Comparison of ENCODE assay signal across 8 mouse cellular contexts in genomic region chr13:20093307-20094045, GRCm38 (mm10). TPM values are rescaled to one million over a fixed set of nuclear protein-coding genes. Genes with fewer than 3 reads are reported as not detected.
DNase-seq lines count a peak whose midpoint lies in the region; ATAC-seq lines count a peak whose summit lies in the region.

No protein-coding gene starts in this region.

- intact Hi-C loops in heart, postnatal 10 days (cut with DNase I), result loop anchor here (5.0 kb wide), 1 partner anchor 34 kb away; no protein-coding TSS in a partner anchor

- DNase-seq in T-cell, adult 2 months (ENCODE audit: low spot score), result peak; percentile 87
- peak; percentile 48 to 52 for DNase-seq in heart, postnatal 10 days
- DNase-seq in lung, postnatal 14 days, result peak; percentile 63
- DNase-seq in thymus, postnatal 36 days, result peak; percentile 81 to 85
- no peak for DNase-seq in adrenal gland, postnatal 4 days (ENCODE audit: low spot score in 2 of 2)
- DNase-seq in adrenal gland, postnatal 10 days, result no peak

- H3K4me3 ChIP-seq in intestine, embryonic 15.5 days (replicated peaks), result no peak overlapping the region
- H3K4me3 ChIP-seq in intestine, embryonic 16.5 days (ENCODE audit: low read length), result no peak overlapping the region

- no peaks in the 10 kb centered on the region for H3K36me3 ChIP-seq in intestine, embryonic 15.5 days
- H3K36me3 ChIP-seq in intestine, embryonic 16.5 days (ENCODE audit: control insufficient read depth, insufficient read depth, low read length), result no peaks in the 10 kb centered on the region

- no peak overlapping the region for H3K27ac ChIP-seq in intestine, embryonic 15.5 days
- no peak overlapping the region for H3K27ac ChIP-seq in intestine, embryonic 16.5 days (ENCODE audit: low read length)

- 0 out of 2 replicates have a peak, but pooled peaks cover 5% of the 10 kb centered on the region for H3K4me1 ChIP-seq in intestine, embryonic 15.5 days (replicated peaks)
- H3K4me1 ChIP-seq in intestine, embryonic 16.5 days (ENCODE audit: control insufficient read depth, insufficient read depth, low read length), result peaks cover 3% of the 10 kb centered on the region; the same call in 1 of the 2 replicates

- no peak for ATAC-seq in intestine, embryonic 15.5 days
- no peak for ATAC-seq in intestine, embryonic 16.5 days

- H3K9ac ChIP-seq in intestine, embryonic 15.5 days, result no peak overlapping the region
- no peak overlapping the region for H3K9ac ChIP-seq in intestine, embryonic 16.5 days (ENCODE audit: low read depth, low read length)

- H3K9me3 ChIP-seq in intestine, embryonic 15.5 days, result no peaks in the 10 kb centered on the region
- no peaks in the 10 kb centered on the region for H3K9me3 ChIP-seq in intestine, embryonic 16.5 days (ENCODE audit: control insufficient read depth, low read length)

- no peaks in the 10 kb centered on the region for H3K27me3 ChIP-seq in intestine, embryonic 15.5 days (replicated peaks)
- H3K27me3 ChIP-seq in intestine, embryonic 16.5 days (replicated peaks; ENCODE audit: control insufficient read depth, insufficient read depth, low read length), result no peaks in the 10 kb centered on the region

- WGBS in intestine, embryonic 15.5 days, result 64% methylated on average over 19 of the region's 19 CpGs
- WGBS in intestine, embryonic 16.5 days, result 68% methylated on average over 19 of the region's 19 CpGs

- H3K4me2 ChIP-seq in intestine, embryonic 15.5 days (replicated peaks), result 0 out of 2 replicates have a peak overlapping the region, but pooled peaks have one; percentile 2
- H3K4me2 ChIP-seq in intestine, embryonic 16.5 days (ENCODE audit: low read depth, low read length), result no peak overlapping the region

RNA-seq across cellular contexts. Expression of gene Elmo1, which starts 3.1 kb away (rescaled TPM):
- polyA plus RNA-seq in intestine, embryonic 15.5 days (2015; fragmentation: Nextera tagmentation; extraction: Ambion mirVana), result 14.9 and 15.0 TPM in 2 replicates
- polyA plus RNA-seq in intestine, embryonic 16.5 days (2015; fragmentation: Nextera tagmentation; extraction: Ambion mirVana), result 14.4 and 17.5 TPM in 2 replicates
- total RNA-seq in heart, postnatal 10 days (2021), result 10 to 100 TPM; 20.2 to 20.4 TPM
- total RNA-seq in adrenal gland, postnatal 4 days (2021), result 10 to 100 TPM; 26.2 to 28.2 TPM
- total RNA-seq in adrenal gland, postnatal 10 days (2021), result 10 to 100 TPM; 17.9 to 24.9 TPM

Comparison
In these comparisons a context has a peak if more than half of its experiments do, and no peak if none do; other contexts are left out.
1. DNase-seq: peak in T-cell, adult 2 months (single experiment), heart, postnatal 10 days (2 of 2), lung, postnatal 14 days (single experiment) and thymus, postnatal 36 days (2 of 2); none in adrenal gland, postnatal 4 days (0 of 2) and adrenal gland, postnatal 10 days (single experiment).